8 mouse cellular contexts compared by ENCODE assay signal in the genomic region with DNA sequence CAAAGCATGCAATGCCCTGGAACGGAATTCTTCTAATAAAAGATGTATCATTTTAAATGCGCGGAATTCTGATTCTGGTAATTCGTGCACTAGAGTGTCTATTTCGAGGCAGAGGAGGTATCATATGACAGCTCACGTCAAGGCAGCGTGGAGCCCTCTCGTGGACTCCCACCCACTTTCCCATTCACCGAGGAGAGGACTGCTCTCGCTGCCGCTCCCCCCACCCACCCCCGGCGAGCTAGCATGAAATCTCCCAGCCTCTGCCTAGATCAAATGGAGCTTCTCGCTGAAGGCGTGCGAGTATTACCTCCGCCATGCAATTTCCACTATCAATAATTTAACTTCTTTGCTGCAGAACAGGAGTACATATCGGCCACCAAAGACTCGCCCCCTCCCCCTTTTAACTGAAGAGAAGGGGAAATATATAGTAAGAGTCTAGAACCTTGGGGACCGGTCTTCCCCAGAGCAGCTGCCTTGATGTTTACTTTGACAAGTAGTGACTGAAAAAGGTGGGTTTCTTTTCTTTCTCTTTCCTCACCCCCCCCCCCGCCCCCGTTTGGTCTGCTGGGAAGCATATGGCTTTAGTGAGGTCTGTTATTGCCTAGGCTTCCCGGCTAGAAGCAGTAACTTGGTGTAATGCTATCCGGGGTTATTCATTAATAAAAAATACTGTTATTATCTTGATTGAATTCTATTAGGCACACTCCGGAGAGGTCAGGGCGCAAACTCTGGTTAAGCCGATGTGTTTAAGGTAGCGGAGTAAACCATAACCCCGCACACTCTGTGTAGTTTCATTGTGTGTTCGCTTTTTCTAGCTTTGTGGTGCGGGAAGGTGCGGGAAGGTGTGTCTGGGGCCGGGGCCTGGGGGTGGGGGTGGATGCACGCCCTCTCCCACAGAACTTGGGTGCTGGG. TPM values are rescaled to one million over a fixed set of nuclear protein-coding genes. Genes with fewer than 3 reads are reported as not detected.
A peak's percentile ranks its signal among the peaks of the same experiment; 100 is the strongest.
DNase-seq lines count a peak whose midpoint lies in the region; ATAC-seq and TF ChIP-seq lines count a peak whose summit lies in the region.

No protein-coding gene starts in this region.

- 5% methylated on average over 34 of the region's 34 CpGs for WGBS in liver, adult 2 months
- 3% methylated on average over 34 of the region's 34 CpGs for WGBS in hindbrain, embryonic 16.5 days
- 4% methylated on average over 34 of the region's 34 CpGs for WGBS in liver, embryonic 15.5 days (ENCODE audit: insufficient replicate concordance)
- WGBS in stomach, embryonic 14.5 days, result 2% methylated on average over 34 of the region's 34 CpGs

- DNase-seq in liver, adult 2 months (ENCODE audit: extremely low read depth, low read depth, low spot score), result peak; percentile 71
- no peak for DNase-seq in liver
- no peak for DNase-seq in urinary bladder, postnatal 36 days (ENCODE audit: low spot score in 2 of 2)
- DNase-seq in urinary bladder, postnatal 14 days (ENCODE audit: low spot score), result no peak

- TF ChIP-seq CTCF in liver, adult 2 months (IDR thresholded peaks at IDR 0.05; ENCODE audit: low read depth, low read length), result no peak
- TF ChIP-seq CTCF in cortical plate, adult 2 months (IDR thresholded peaks at IDR 0.05; ENCODE audit: extremely low read depth, insufficient read depth, low read length), result no peak

- H3K4me2 ChIP-seq in hindbrain, embryonic 16.5 days (ENCODE audit: low read length), result peak overlapping the region; percentile 70
- H3K4me2 ChIP-seq in liver, embryonic 15.5 days, result peak overlapping the region; percentile 61
- peak overlapping the region; percentile 70 for H3K4me2 ChIP-seq in stomach, embryonic 14.5 days (replicated peaks; ENCODE audit: low read depth, low read length)

- H3K9ac ChIP-seq in liver, adult 2 months (ENCODE audit: low read depth, low read length), result peak overlapping the region; percentile 56
- peak overlapping the region; percentile 59 for H3K9ac ChIP-seq in hindbrain, embryonic 16.5 days (ENCODE audit: low read depth, low read length)
- no peak overlapping the region for H3K9ac ChIP-seq in liver, embryonic 15.5 days
- no peak overlapping the region; the same call in 1 of the 2 replicates for H3K9ac ChIP-seq in stomach, embryonic 14.5 days (replicated peaks; ENCODE audit: low read depth, low read length)

- H3K4me1 ChIP-seq in liver, adult 2 months (ENCODE audit: control insufficient read depth, insufficient read depth, low read length), result peaks cover 2% of the 10 kb centered on the region; the same call in 1 of the 2 replicates
- no peaks in the 10 kb centered on the region for H3K4me1 ChIP-seq in cortical plate, adult 2 months (ENCODE audit: control insufficient read depth, insufficient read depth, low read length)
- H3K4me1 ChIP-seq in hindbrain, embryonic 16.5 days (ENCODE audit: control insufficient read depth, insufficient read depth, low read depth, low read length), result peaks cover 9% of the 10 kb centered on the region
- no peaks in the 10 kb centered on the region for H3K4me1 ChIP-seq in liver, embryonic 15.5 days (replicated peaks)
- H3K4me1 ChIP-seq in stomach, embryonic 14.5 days (ENCODE audit: control insufficient read depth, insufficient read depth, low read length), result 0 out of 2 replicates have a peak, but pooled peaks cover 5% of the 10 kb centered on the region

- peak; percentile 50 for ATAC-seq in hindbrain, embryonic 16.5 days
- ATAC-seq in liver, embryonic 15.5 days (ENCODE audit: insufficient read depth), result no peak
- ATAC-seq in stomach, embryonic 14.5 days (ENCODE audit: insufficient number of reproducible peaks, insufficient read depth, low FRiP score, low read depth), result no peak

- no peaks in the 10 kb centered on the region for H3K9me3 ChIP-seq in hindbrain, embryonic 16.5 days (ENCODE audit: control insufficient read depth, low read length)
- no peaks in the 10 kb centered on the region for H3K9me3 ChIP-seq in liver, embryonic 15.5 days (replicated peaks)
- H3K9me3 ChIP-seq in stomach, embryonic 14.5 days (ENCODE audit: control insufficient read depth, low read depth, low read length), result no peaks in the 10 kb centered on the region

- no peak for TF ChIP-seq POLR2A in liver, adult 2 months (IDR thresholded peaks at IDR 0.05; ENCODE audit: extremely low read depth, insufficient read depth, low read length)
- 0 out of 2 replicates have a peak, but pooled peaks have one; percentile 15 for TF ChIP-seq POLR2A in cortical plate, adult 2 months (IDR thresholded peaks at IDR 0.05; ENCODE audit: extremely low read depth, insufficient read depth, low read length)

- H3K79me2 ChIP-seq in liver, adult 2 months (ENCODE audit: control insufficient read depth, insufficient read depth, low read length), result peaks cover 3% of the 10 kb centered on the region; the same call in 1 of the 2 replicates

- no peak overlapping the region for H3K27ac ChIP-seq in liver, adult 2 months (replicated peaks; ENCODE audit: insufficient read depth, low read depth, low read length)
- H3K27ac ChIP-seq in cortical plate, adult 2 months (ENCODE audit: insufficient read depth, low read length), result no peak overlapping the region
- H3K27ac ChIP-seq in hindbrain, embryonic 16.5 days (ENCODE audit: low read depth, low read length), result no peak overlapping the region
- no peak overlapping the region for H3K27ac ChIP-seq in liver, embryonic 15.5 days (replicated peaks)
- no peak overlapping the region for H3K27ac ChIP-seq in stomach, embryonic 14.5 days (ENCODE audit: low read length)

- H3K4me3 ChIP-seq in liver, adult 2 months (ENCODE audit: insufficient read depth, low read depth, low read length), result peak overlapping the region; percentile 70
- peak overlapping the region; percentile 49 for H3K4me3 ChIP-seq in cortical plate, adult 2 months (ENCODE audit: insufficient read depth, low read length)
- peak overlapping the region; percentile 69 for H3K4me3 ChIP-seq in hindbrain, embryonic 16.5 days (ENCODE audit: low read length)
- H3K4me3 ChIP-seq in liver, embryonic 15.5 days (replicated peaks), result peak overlapping the region; percentile 40
- peak overlapping the region; percentile 62 for H3K4me3 ChIP-seq in stomach, embryonic 14.5 days (ENCODE audit: low read depth, low read length)

- no peaks in the 10 kb centered on the region for H3K27me3 ChIP-seq in liver, adult 2 months (ENCODE audit: control insufficient read depth, insufficient read depth, low read length)
- H3K27me3 ChIP-seq in hindbrain, embryonic 16.5 days (replicated peaks; ENCODE audit: control insufficient read depth, insufficient read depth, low read length), result no peaks in the 10 kb centered on the region; the same call in none of the 2 replicates
- H3K27me3 ChIP-seq in liver, embryonic 15.5 days, result peaks cover 40% of the 10 kb centered on the region
- no peaks in the 10 kb centered on the region for H3K27me3 ChIP-seq in stomach, embryonic 14.5 days (ENCODE audit: control insufficient read depth, insufficient read depth, low read length)

- no peaks in the 10 kb centered on the region for H3K36me3 ChIP-seq in liver, adult 2 months (ENCODE audit: control insufficient read depth, insufficient read depth, low read length)
- H3K36me3 ChIP-seq in hindbrain, embryonic 16.5 days (ENCODE audit: control insufficient read depth, insufficient read depth, low read length), result no peaks in the 10 kb centered on the region
- H3K36me3 ChIP-seq in liver, embryonic 15.5 days (replicated peaks), result no peaks in the 10 kb centered on the region
- no peaks in the 10 kb centered on the region for H3K36me3 ChIP-seq in stomach, embryonic 14.5 days (ENCODE audit: control insufficient read depth, insufficient read depth, low read length)

RNA-seq across cellular contexts. Expression of a gene that starts 18.0 kb away (rescaled TPM):
- total RNA-seq in liver, adult 2 months (2014; rRNA removed), result 0.83 and 0.87 TPM in 2 replicates
- 0.09 and 0.41 TPM in 2 replicates for polyA plus RNA-seq in liver, adult 2 months (2012; rRNA removed)
- 10.3 and 11.1 TPM in 2 replicates for polyA plus RNA-seq in cortical plate, adult 2 months (2012; rRNA removed)
- 5.9 and 7.3 TPM in 2 replicates for polyA plus RNA-seq in hindbrain, embryonic 16.5 days (2015; fragmentation: Nextera tagmentation; extraction: Ambion mirVana)
- 0.09 and 0.10 TPM in 2 replicates for polyA plus RNA-seq in liver, embryonic 15.5 days (2015; fragmentation: Nextera tagmentation; extraction: Ambion mirVana)
- 3.1 and 3.2 TPM in 2 replicates for polyA plus RNA-seq in stomach, embryonic 14.5 days (2014; fragmentation: Nextera tagmentation; extraction: Ambion mirVana)

Comparison
In these comparisons a context has a peak if more than half of its experiments do, and no peak if none do; other contexts are left out.
1. H3K9ac ChIP-seq: peak in liver, adult 2 months (single experiment) and hindbrain, embryonic 16.5 days (single experiment); none in liver, embryonic 15.5 days (single experiment) and stomach, embryonic 14.5 days (single experiment).
2. Peak in every context shown above with its lines, with median percentiles within 50 percentile points of each other: H3K4me3 ChIP-seq and H3K4me2 ChIP-seq.